26 mouse cellular contexts compared by ENCODE assay signal in genomic region chr11:94403757-94404156, GRCm38 (mm10). TPM values are rescaled to one million over a fixed set of nuclear protein-coding genes. Genes with fewer than 3 reads are reported as not detected.
DNase-seq lines count a peak whose midpoint lies in the region; ATAC-seq and TF ChIP-seq lines count a peak whose summit lies in the region.
"Had no signal": no experiment of that assay in that cellular context is flagged by ENCODE, and none has a peak within 500 bp of the region (broad histone marks: within the 10 kb centered on the region; RNA-seq: fewer than 3 reads in every experiment).

No protein-coding gene starts in this region.

- no peak overlapping the region for H3K4me2 ChIP-seq in liver, postnatal 0 days (ENCODE audit: low read depth, low read length)
- no peak overlapping the region for H3K4me2 ChIP-seq in kidney, embryonic 16.5 days (replicated peaks; ENCODE audit: low read depth, low read length)
- no peak overlapping the region for H3K4me2 ChIP-seq in limb, embryonic 13.5 days (replicated peaks)
- H3K4me2 ChIP-seq: forebrain, embryonic 13.5 days; heart, embryonic 15.5 days; hindbrain, embryonic 15.5 days; intestine, embryonic 15.5 days; limb, embryonic 12.5 days; liver, embryonic 15.5 days; midbrain, embryonic 12.5 days; neural tube, embryonic 13.5 days had no signal

- TF ChIP-seq CTCF in liver, adult 2 months (IDR thresholded peaks at IDR 0.05; ENCODE audit: low read depth, low read length): no peak
- no peak for TF ChIP-seq CTCF in liver, postnatal 0 days (IDR thresholded peaks at IDR 0.05; ENCODE audit: low read depth)

- 91% methylated on average over 10 of the region's 10 CpGs for WGBS in liver, adult 2 months
- 83% methylated on average over 10 of the region's 10 CpGs for WGBS in liver, postnatal 0 days (ENCODE audit: insufficient replicate concordance)
- 80% methylated on average over 10 of the region's 10 CpGs for WGBS in kidney, embryonic 16.5 days
- 76% methylated on average over 10 of the region's 10 CpGs for WGBS in limb, embryonic 13.5 days

- H3K4me1 ChIP-seq in liver, adult 2 months (ENCODE audit: control insufficient read depth, insufficient read depth, low read length): peaks cover 17% of the 10 kb centered on the region
- peaks cover 4% of the 10 kb centered on the region for H3K4me1 ChIP-seq in liver, postnatal 0 days (ENCODE audit: insufficient read depth)
- peaks cover 33% of the 10 kb centered on the region for H3K4me1 ChIP-seq in kidney, embryonic 16.5 days (ENCODE audit: insufficient read depth, low read length)
- peaks cover 48% of the 10 kb centered on the region for H3K4me1 ChIP-seq in limb, embryonic 13.5 days

- no peak for ATAC-seq in liver, postnatal 0 days
- ATAC-seq in kidney, embryonic 16.5 days (ENCODE audit: low FRiP score, low TSS enrichment): no peak
- ATAC-seq in limb, embryonic 13.5 days (ENCODE audit: low FRiP score, low read depth): no peak
- no peak for ATAC-seq in monocyte, adult 5-6 weeks (replicated peaks; ENCODE audit: insufficient number of reproducible peaks, low FRiP score, low TSS enrichment, poor library complexity, severe bottlenecking)

- H3K4me3 ChIP-seq in liver, adult 2 months (ENCODE audit: insufficient read depth, low read depth, low read length): no peak overlapping the region
- H3K4me3 ChIP-seq in liver, postnatal 0 days (ENCODE audit: low read depth, low read length): no peak overlapping the region
- H3K4me3 ChIP-seq in kidney, embryonic 16.5 days (ENCODE audit: low read length): no peak overlapping the region
- H3K4me3 ChIP-seq in limb, embryonic 13.5 days: no peak overlapping the region
- H3K4me3 ChIP-seq: forebrain, embryonic 13.5 days; heart, adult 2 months; heart, embryonic 15.5 days; hindbrain, embryonic 15.5 days; intestine, embryonic 15.5 days; left cerebral cortex, adult 2 months; limb, embryonic 12.5 days; liver, embryonic 15.5 days; midbrain, embryonic 12.5 days; neural tube, embryonic 13.5 days had no signal

- H3K27me3 ChIP-seq in liver, adult 2 months (ENCODE audit: control insufficient read depth, insufficient read depth, low read length): no peaks in the 10 kb centered on the region
- H3K27me3 ChIP-seq in liver, postnatal 0 days (ENCODE audit: insufficient read depth, low read length): 0 out of 2 replicates have a peak, but pooled peaks cover 4% of the 10 kb centered on the region
- H3K27me3 ChIP-seq in kidney, embryonic 16.5 days (ENCODE audit: insufficient read depth, low read length): no peaks in the 10 kb centered on the region
- no peaks in the 10 kb centered on the region for H3K27me3 ChIP-seq in limb, embryonic 13.5 days
- H3K27me3 ChIP-seq: hindbrain, embryonic 15.5 days; intestine, embryonic 15.5 days; limb, embryonic 12.5 days; neural tube, embryonic 13.5 days had no signal

- no peaks in the 10 kb centered on the region for H3K9me3 ChIP-seq in liver, postnatal 0 days (ENCODE audit: low read length)
- no peaks in the 10 kb centered on the region for H3K9me3 ChIP-seq in kidney, embryonic 16.5 days (ENCODE audit: low read length)
- H3K9me3 ChIP-seq in limb, embryonic 13.5 days: no peaks in the 10 kb centered on the region
- H3K9me3 ChIP-seq: forebrain, embryonic 13.5 days; heart, embryonic 15.5 days; hindbrain, embryonic 15.5 days; intestine, embryonic 15.5 days; limb, embryonic 12.5 days; liver, embryonic 15.5 days; midbrain, embryonic 12.5 days; neural tube, embryonic 13.5 days had no signal

- no peaks in the 10 kb centered on the region for H3K36me3 ChIP-seq in liver, adult 2 months (ENCODE audit: control insufficient read depth, insufficient read depth, low read length)
- H3K36me3 ChIP-seq in liver, postnatal 0 days (replicated peaks; ENCODE audit: insufficient read depth, low read length): no peaks in the 10 kb centered on the region
- no peaks in the 10 kb centered on the region for H3K36me3 ChIP-seq in kidney, embryonic 16.5 days (ENCODE audit: insufficient read depth, low read length)
- H3K36me3 ChIP-seq in limb, embryonic 13.5 days: peaks cover 4% of the 10 kb centered on the region
- H3K36me3 ChIP-seq: heart, embryonic 15.5 days; hindbrain, embryonic 15.5 days; intestine, embryonic 15.5 days; liver, embryonic 15.5 days; neural tube, embryonic 13.5 days had no signal

- DNase-seq in liver, adult 2 months (ENCODE audit: extremely low read depth, low read depth, low spot score): no peak
- no peak for DNase-seq in liver, postnatal 0 days
- DNase-seq in kidney, adult 18-20 months: peak; percentile 49
- DNase-seq in thymus, postnatal 25 days: no peak
- DNase-seq: adrenal gland, postnatal 36 days; B cell, adult 2 months; cerebellum, adult 18-20 months; cerebellum, postnatal 25 days; embryo, embryonic 11 days; gastrocnemius, postnatal 14 days; heart, adult 2 months; heart, postnatal 4 days; thymus, adult 18-20 months had no signal

- H3K9ac ChIP-seq in liver, adult 2 months (ENCODE audit: low read depth, low read length): no peak overlapping the region
- H3K9ac ChIP-seq in liver, postnatal 0 days (replicated peaks): no peak overlapping the region; the same call in 1 of the 2 replicates
- no peak overlapping the region for H3K9ac ChIP-seq in kidney, embryonic 16.5 days (replicated peaks; ENCODE audit: low read length)
- H3K9ac ChIP-seq in limb, embryonic 13.5 days: no peak overlapping the region
- H3K9ac ChIP-seq: forebrain, embryonic 13.5 days; heart, embryonic 15.5 days; hindbrain, embryonic 15.5 days; intestine, embryonic 15.5 days; limb, embryonic 12.5 days; liver, embryonic 15.5 days; midbrain, embryonic 12.5 days; neural tube, embryonic 13.5 days had no signal

- no peak for TF ChIP-seq POLR2A in liver, adult 2 months (IDR thresholded peaks at IDR 0.05; ENCODE audit: extremely low read depth, insufficient read depth, low read length)

- no peaks in the 10 kb centered on the region for H3K79me2 ChIP-seq in liver, adult 2 months (ENCODE audit: control insufficient read depth, insufficient read depth, low read length)

- peak overlapping the region; percentile 17 for H3K27ac ChIP-seq in liver, adult 2 months (replicated peaks; ENCODE audit: insufficient read depth, low read depth, low read length)
- no peak overlapping the region for H3K27ac ChIP-seq in liver, postnatal 0 days (ENCODE audit: low read depth)
- H3K27ac ChIP-seq in kidney, embryonic 16.5 days (ENCODE audit: low read length): peak overlapping the region; percentile 83
- peak overlapping the region; percentile 28; the same call in 1 of the 2 replicates for H3K27ac ChIP-seq in limb, embryonic 13.5 days
- H3K27ac ChIP-seq: forebrain, embryonic 13.5 days; heart, adult 2 months; heart, embryonic 15.5 days; hindbrain, embryonic 15.5 days; intestine, embryonic 15.5 days; limb, embryonic 12.5 days; liver, embryonic 15.5 days; macrophage; midbrain, embryonic 12.5 days; neural tube, embryonic 13.5 days had no signal

- no peak for TF ChIP-seq EP300 in liver, postnatal 0 days (IDR thresholded peaks at IDR 0.05; ENCODE audit: low read depth)

RNA-seq across cellular contexts. Expression of gene Abcc3, which starts 11.0 kb away (rescaled TPM):
- total RNA-seq in liver, adult 2 months (2014; rRNA removed): 180 and 280 TPM in 2 replicates
- polyA plus RNA-seq in liver, adult 2 months (2012; rRNA removed): 251 and 292 TPM in 2 replicates
- polyA plus RNA-seq in liver, postnatal 0 days (2015; fragmentation: Nextera tagmentation; extraction: Ambion mirVana): 6.7 and 8.3 TPM in 2 replicates
- 5.0 and 7.0 TPM in 2 replicates for polyA plus RNA-seq in kidney, embryonic 16.5 days (2015; fragmentation: Nextera tagmentation; extraction: Ambion mirVana)
- polyA plus RNA-seq in limb, embryonic 13.5 days (2015; fragmentation: Nextera tagmentation; extraction: Ambion mirVana): 0.59 and 1.1 TPM in 2 replicates
- total RNA-seq in monocyte, adult 5-6 weeks (2017): 0.39 to 1.8 TPM (median 0.64 TPM) in 3 replicates

Comparison
In these comparisons a context has a peak if more than half of its experiments do, and no peak if none do; other contexts are left out.
1. RNA of gene Abcc3, which starts 11.0 kb away (polyA plus RNA-seq): 251 to 292 TPM in liver, adult 2 months; 6.7 to 8.3 TPM in liver, postnatal 0 days, 5.0 to 7.0 TPM in kidney, embryonic 16.5 days and 0.59 to 1.1 TPM in limb, embryonic 13.5 days; every median in the first group is over 10 times any median in the second.